12 mouse cellular contexts compared by ENCODE assay signal in the genomic region with DNA sequence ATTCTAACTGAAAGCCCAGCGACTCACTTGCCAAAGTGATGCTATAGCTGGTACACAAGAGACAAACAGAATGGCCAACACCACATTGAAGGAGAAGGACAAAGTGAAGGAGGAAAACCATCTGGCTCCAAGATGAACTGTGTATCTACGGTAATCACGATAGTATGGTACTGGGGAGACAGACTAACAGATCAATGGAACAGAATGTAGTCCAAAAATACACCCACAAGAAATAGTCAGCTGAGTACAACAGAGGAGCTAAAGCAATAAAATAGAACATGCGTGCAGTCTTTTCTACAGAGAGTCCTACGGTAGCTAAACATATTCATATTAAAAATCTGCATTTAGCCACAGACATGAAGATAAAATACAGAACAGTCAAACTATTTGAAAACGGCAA.
"Had no signal": no experiment of that assay in that cellular context is flagged by ENCODE, and none has a peak within 500 bp of the region (broad histone marks: within the 10 kb centered on the region; RNA-seq: fewer than 3 reads in every experiment).

No protein-coding gene starts in this region.

- DNase-seq: retina, postnatal 1 day; right cerebral cortex, adult 18-20 months; right cerebral cortex, postnatal 14 days; right cerebral cortex, postnatal 25 days; right cerebral cortex, postnatal 4 days; spleen, adult 18-20 months; thymus, adult 18-20 months; thymus, adult 2 months; thymus, postnatal 14 days; thymus, postnatal 25 days; thymus, postnatal 36 days; thymus, postnatal 4 days had no signal
